Mouse (Mus musculus): ENCODE measurements around the gene Igfbpl1. TPM values are rescaled to one million over a fixed set of nuclear protein-coding genes. Genes with fewer than 3 reads are reported as not detected.

Igfbpl1 gene
- polyA plus RNA-seq, 1 experiment from 2014 or later: 0.06 TPM

DNA sequence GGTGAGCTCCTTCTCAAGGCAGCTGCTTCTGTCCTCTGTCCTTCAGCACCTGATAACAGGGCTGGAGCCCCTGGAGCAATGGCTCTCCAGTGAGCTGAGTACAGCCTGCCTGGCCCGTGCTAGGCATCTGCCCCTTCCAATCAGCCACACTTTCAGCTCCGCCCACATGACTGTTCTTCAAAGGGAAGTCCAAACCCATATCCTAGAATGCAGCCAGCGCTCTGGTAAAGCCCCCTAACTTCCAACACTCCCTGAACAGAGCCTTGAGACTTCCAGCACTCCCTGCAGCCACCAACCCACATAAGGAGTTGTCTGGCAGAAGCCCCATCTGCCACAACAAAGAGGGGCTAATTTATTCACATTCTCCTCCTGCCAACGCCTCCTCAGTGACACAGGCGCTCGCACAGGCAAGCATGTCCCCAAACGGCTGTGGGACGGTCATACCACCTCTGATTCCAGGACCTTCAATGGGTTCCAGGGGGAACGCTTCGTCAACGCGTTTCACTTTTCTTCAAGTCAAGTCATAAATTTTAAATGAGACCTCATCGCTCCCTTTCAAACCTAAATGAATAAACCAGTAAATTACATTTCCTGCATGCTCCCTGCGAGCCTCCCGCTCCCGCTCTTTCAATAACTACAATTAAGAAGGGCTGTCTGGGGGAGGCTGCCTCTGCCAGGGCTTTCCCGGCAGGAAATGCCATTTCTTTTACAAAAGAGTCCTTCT, 7.4 kb downstream of the Igfbpl1 start:
- Histone ChIP-seq H3K9me3 (replicated peaks) (no peaks in the 10 kb centered on the region), H3K4me3 (replicated peaks) (peak overlapping the region; percentile 33), H3K4me2 (peak overlapping the region; percentile 68), H3K4me1 (peaks cover 29% of the 10 kb centered on the region), H3K27ac (peak overlapping the region; percentile 2; the same call in 1 of the 2 replicates), H3K9ac (peak overlapping the region; percentile 39; the same call in 1 of the 2 replicates), H3K27me3 (peaks cover 35% of the 10 kb centered on the region), H3K36me3 (no peaks in the 10 kb centered on the region)
- ATAC-seq (replicated peaks; ENCODE audit: low FRiP score): peak; percentile 61; the same call in 1 of the 2 replicates
- WGBS: under 1% methylated on average over 17 of the region's 17 CpGs

DNA sequence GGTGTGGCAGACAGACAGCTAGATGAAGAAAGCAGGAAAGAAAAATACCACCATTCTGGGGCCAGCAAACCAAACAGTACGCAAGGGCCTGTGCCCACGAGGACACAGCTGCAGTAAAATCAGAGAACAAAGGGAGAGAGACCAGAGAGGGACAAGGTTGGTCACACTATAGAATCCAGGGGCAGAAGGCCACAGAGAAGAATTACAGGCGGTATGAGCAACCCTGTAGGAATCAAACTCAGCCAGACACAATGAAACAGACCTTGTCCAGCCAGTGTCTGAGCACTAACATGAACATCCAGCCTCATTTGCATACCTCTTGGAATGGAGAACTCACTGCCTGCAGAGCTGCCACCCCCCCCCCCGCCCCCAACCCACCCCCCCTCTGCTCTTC, 7.9 kb downstream of the Igfbpl1 start:
- H3K27ac ChIP-seq: no peak overlapping the region
- H3K4me2 ChIP-seq: peak overlapping the region; percentile 68
- WGBS: 22% methylated on average over 4 of the region's 4 CpGs
- ATAC-seq (replicated peaks; ENCODE audit: low FRiP score): peak; percentile 13; the same call in 1 of the 2 replicates
- peaks cover 29% of the 10 kb centered on the region for H3K27me3 ChIP-seq
- H3K4me1 ChIP-seq: peaks cover 29% of the 10 kb centered on the region
- no peak overlapping the region for H3K9ac ChIP-seq
- no peaks in the 10 kb centered on the region for H3K36me3 ChIP-seq
- H3K9me3 ChIP-seq (replicated peaks): no peaks in the 10 kb centered on the region
- peak overlapping the region; percentile 33; the same call in 1 of the 2 replicates for H3K4me3 ChIP-seq (replicated peaks)

DNA sequence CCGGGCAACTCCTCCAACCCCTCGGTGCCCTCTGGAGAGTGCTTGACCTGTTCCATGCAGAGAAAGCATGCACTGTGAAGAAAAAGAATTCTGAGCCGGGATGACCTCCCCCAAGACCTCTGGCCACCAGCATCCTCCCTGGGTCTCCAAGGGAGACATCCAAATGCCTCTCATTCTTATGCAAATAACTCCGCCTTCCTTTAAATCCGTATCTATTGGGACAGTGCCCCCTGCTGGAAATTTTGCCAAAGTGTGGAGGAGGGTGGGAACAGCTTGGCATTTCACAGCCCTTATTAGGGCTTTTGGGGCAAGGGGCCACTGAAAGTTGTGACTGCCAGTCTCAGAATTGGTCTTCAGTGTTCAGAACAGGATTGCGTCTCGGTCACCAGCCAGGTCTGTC, 11.2 kb downstream of the Igfbpl1 start:
- Histone ChIP-seq H3K4me3 (replicated peaks) (no peak overlapping the region), H3K9ac (no peak overlapping the region), H3K27me3 (peaks cover 8% of the 10 kb centered on the region; the same call in 1 of the 2 replicates), H3K4me1 (peaks cover 25% of the 10 kb centered on the region), H3K36me3 (no peaks in the 10 kb centered on the region), H3K9me3 (replicated peaks) (no peaks in the 10 kb centered on the region), H3K27ac (no peak overlapping the region), H3K4me2 (no peak overlapping the region)
- no peak for ATAC-seq (replicated peaks; ENCODE audit: low FRiP score)
- WGBS: 46% methylated on average over 7 of the region's 7 CpGs

DNA sequence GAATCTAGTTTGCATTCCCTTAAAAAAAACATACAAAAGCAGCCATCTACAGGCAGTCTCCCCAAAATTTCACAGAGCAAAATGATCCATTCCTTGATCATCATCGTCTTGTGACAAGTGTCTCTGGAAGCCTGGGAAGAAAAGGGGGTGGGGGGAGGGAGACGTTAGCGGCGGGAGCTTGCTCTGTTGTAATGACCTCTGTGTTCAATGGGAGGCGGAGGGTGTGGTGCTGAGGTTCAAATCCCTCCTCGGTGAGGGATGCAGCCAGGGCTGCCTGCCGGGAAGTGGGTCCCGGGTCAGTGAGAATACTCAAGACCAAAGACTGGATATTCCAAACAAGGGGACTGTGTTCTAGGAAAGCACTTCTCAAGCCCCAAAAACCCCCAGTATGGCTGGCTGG, 15.5 kb downstream of the Igfbpl1 start:
- no peaks in the 10 kb centered on the region for H3K36me3 ChIP-seq
- H3K4me1 ChIP-seq: peaks cover 4% of the 10 kb centered on the region; the same call in 1 of the 2 replicates
- 31% methylated on average over 8 of the region's 8 CpGs for WGBS

DNA sequence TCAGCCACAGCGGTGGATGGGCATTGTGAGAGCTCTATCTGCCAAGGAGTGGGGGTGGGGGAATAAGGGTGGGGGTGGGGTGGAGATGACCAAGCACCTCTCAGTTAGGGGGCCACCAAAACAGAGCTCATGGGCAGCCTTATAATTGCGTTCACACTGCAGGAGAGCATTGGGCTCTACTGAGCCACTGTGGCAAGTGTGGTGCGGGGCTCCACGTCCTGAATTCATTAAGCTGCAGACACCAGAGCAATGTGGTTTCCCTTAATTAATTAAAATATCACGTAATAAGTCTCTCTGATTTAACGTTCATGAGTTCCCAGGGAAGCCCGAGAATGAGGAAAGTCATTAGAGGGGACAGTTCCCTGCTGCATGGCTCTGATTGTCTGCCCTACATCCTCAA, 18.7 kb downstream of the Igfbpl1 start:
- Histone ChIP-seq H3K4me1 (no peaks in the 10 kb centered on the region), H3K9me3 (replicated peaks) (no peaks in the 10 kb centered on the region), H3K9ac (no peak overlapping the region), H3K36me3 (no peaks in the 10 kb centered on the region), H3K4me3 (replicated peaks) (no peak overlapping the region), H3K4me2 (no peak overlapping the region), H3K27ac (no peak overlapping the region), H3K27me3 (no peaks in the 10 kb centered on the region)
- ATAC-seq (replicated peaks; ENCODE audit: low FRiP score): no peak
- 54% methylated on average over 7 of the region's 7 CpGs for WGBS

More for the DNA sequence above, 15.5 kb downstream of the Igfbpl1 start:
- H3K27me3 ChIP-seq: no peaks in the 10 kb centered on the region
- no peaks in the 10 kb centered on the region for H3K9me3 ChIP-seq (replicated peaks)
- no peak overlapping the region for H3K4me3 ChIP-seq (replicated peaks)
- H3K9ac ChIP-seq: no peak overlapping the region
- no peak overlapping the region for H3K27ac ChIP-seq
- no peak for ATAC-seq (replicated peaks; ENCODE audit: low FRiP score)
- no peak overlapping the region for H3K4me2 ChIP-seq

DNA sequence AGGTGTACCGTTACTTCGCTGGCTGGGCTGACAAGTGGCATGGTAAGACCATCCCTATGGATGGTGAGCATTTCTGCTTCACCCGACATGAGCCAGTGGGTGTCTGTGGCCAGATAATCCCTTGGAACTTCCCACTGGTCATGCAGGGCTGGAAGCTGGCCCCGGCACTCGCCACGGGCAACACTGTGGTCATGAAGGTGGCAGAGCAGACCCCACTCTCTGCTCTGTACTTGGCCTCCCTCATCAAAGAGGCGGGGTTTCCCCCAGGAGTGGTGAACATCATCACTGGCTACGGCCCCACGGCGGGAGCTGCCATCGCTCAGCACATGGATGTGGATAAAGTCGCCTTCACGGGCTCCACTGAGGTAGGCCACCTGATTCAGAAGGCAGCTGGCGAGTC, 23.8 kb downstream of the Igfbpl1 start:
- ATAC-seq (replicated peaks; ENCODE audit: low FRiP score): no peak
- Histone ChIP-seq H3K9ac (no peak overlapping the region), H3K36me3 (no peaks in the 10 kb centered on the region), H3K4me1 (peaks cover 17% of the 10 kb centered on the region), H3K4me3 (replicated peaks) (no peak overlapping the region), H3K27me3 (no peaks in the 10 kb centered on the region), H3K9me3 (replicated peaks) (no peaks in the 10 kb centered on the region), H3K4me2 (no peak overlapping the region), H3K27ac (no peak overlapping the region)
- WGBS: 95% methylated on average over 14 of the region's 14 CpGs

DNA sequence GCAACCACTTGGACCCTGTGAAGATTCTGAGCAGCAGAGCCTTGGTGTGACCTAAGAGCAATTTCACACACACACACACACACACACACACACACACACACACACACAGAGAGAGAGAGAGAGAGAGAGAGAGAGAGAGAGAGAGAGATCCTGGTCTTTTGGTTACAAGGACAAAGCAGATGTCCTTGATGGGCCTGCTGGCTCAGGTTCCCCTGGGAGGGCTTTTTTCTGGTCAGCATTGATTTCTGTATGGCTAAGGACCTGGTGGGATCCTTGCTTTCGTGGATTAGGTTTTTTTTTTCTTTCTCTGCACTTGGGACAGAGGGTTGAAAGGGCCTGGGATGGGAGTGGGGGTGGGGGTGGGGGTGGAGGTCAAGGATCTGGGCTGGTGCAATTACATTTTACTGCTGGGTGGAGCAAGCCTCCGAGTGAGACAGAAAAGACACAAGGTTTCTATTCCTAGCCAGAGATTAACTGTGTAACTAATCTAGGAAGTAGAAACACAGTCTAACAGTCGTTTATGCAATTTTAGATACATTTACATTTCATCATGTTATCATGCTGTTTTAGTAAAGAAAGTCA, 26.7 kb downstream of the Igfbpl1 start:
- no peak overlapping the region for H3K4me3 ChIP-seq (replicated peaks)
- 11% methylated on average over 3 of the region's 3 CpGs for WGBS
- no peaks in the 10 kb centered on the region for H3K36me3 ChIP-seq
- H3K27me3 ChIP-seq: 0 out of 2 replicates have a peak, but pooled peaks cover 3% of the 10 kb centered on the region
- H3K4me1 ChIP-seq: peaks cover 25% of the 10 kb centered on the region
- no peaks in the 10 kb centered on the region for H3K9me3 ChIP-seq (replicated peaks)
- H3K4me2 ChIP-seq: 0 out of 2 replicates have a peak overlapping the region, but pooled peaks have one; percentile 86
- H3K9ac ChIP-seq: no peak overlapping the region
- H3K27ac ChIP-seq: no peak overlapping the region
- ATAC-seq (replicated peaks; ENCODE audit: low FRiP score): no peak

DNA sequence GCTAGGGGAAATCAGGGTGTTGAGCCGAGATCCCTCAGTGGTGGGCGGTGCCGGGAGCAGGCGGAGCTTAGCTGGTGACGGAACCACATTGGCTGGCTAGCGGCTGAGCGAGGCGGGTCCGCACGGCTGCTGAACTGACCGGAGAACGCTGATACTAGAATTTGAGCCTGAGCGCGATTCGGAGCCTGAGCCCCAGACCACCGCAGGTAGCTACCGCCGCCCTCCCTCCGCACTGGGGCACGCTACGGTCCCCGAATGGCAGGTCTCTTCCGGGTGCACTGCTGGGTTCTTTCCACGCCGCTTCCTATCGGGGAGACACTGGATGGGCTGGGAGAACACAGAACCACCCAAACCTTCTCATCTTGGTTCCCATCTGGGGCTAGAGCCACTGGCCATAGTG, 27.8 kb downstream of the Igfbpl1 start, which contains the start of gene Aldh1b1:
Gene Aldh1b1 (plus strand): TSS at position 59 of the 400 bp plus-strand sequence.
- peak within 1 kb of the TSS; percentile 49 for H3K4me3 ChIP-seq (replicated peaks)
- under 1% methylated on average over 26 of the region's 26 CpGs for WGBS
- H3K4me2 ChIP-seq: peak within 1 kb of the TSS; percentile 86
- peaks cover 3% of the 10 kb centered on the region; the same call in 1 of the 2 replicates for H3K27me3 ChIP-seq
- H3K36me3 ChIP-seq: no peaks in the 10 kb centered on the region
- peaks cover 33% of the 10 kb centered on the region for H3K4me1 ChIP-seq
- H3K9me3 ChIP-seq (replicated peaks): no peaks in the 10 kb centered on the region
- ATAC-seq (replicated peaks; ENCODE audit: low FRiP score): peak; percentile 72
- H3K27ac ChIP-seq: no peak within 1 kb of the TSS
- H3K9ac ChIP-seq: peak within 1 kb of the TSS; percentile 50

DNA sequence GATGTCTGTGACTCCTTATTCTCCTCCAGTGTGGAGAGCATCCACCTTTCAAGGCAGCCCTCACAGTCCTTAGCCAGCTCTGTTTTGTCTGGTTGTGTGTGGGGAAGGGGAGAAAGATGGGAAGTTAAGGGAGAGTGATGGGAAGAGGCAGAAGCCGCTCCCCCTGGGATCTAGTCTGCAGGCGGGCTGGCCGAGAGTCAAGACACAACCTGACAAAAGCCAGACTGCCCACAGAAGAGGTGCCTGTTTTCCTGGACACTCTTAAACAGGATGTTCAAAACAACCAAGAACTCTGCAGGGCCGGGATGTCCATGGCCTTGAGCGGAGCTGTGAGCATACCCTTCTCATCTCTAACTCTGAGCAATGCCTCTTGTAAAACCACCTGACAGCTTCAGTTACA, 30.0 kb downstream of the Igfbpl1 start:
- no peak overlapping the region for H3K4me2 ChIP-seq
- ATAC-seq (replicated peaks; ENCODE audit: low FRiP score): no peak
- 73% methylated on average over 5 of the region's 5 CpGs for WGBS
- H3K27me3 ChIP-seq: peaks cover 3% of the 10 kb centered on the region; the same call in 1 of the 2 replicates
- H3K4me3 ChIP-seq (replicated peaks): no peak overlapping the region
- H3K4me1 ChIP-seq: peaks cover 33% of the 10 kb centered on the region
- H3K36me3 ChIP-seq: no peaks in the 10 kb centered on the region
- H3K27ac ChIP-seq: no peak overlapping the region
- no peak overlapping the region for H3K9ac ChIP-seq
- no peaks in the 10 kb centered on the region for H3K9me3 ChIP-seq (replicated peaks)

DNA sequence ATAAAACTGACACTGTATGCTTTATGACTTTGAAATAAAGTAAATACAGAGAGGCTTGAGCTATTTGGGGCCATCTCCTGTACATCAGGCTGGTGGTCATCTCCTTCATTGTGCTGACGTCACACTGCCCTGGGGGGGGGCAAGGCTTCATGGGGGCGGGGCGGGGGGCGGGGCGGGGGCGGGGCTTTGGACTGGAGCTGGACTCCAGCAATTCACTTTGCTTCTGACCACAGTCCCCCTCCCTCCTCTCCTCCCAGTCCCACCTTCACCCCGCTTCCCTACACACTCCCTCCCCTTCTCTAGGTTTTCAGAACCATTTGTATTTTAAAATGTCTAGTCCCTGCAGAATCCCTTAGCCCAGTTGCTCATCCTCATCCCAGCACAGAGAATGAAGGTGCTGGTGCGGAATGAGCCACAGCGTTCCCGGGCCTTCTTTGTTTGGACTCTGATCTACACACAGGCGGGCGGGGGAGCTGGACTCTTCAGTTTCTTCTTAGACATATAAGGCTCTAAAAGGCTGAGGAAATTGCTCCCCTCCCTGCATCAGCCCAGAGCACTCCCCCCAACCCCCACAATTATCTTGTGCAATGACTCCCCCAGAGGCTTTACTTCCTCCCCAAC, 31.4 kb downstream of the Igfbpl1 start:
- Histone ChIP-seq H3K9me3 (replicated peaks) (no peaks in the 10 kb centered on the region), H3K4me3 (replicated peaks) (peak overlapping the region; percentile 38), H3K27ac (peak overlapping the region; percentile 83), H3K36me3 (no peaks in the 10 kb centered on the region), H3K9ac (0 out of 2 replicates have a peak overlapping the region, but pooled peaks have one; percentile 15), H3K27me3 (peaks cover 3% of the 10 kb centered on the region; the same call in 1 of the 2 replicates), H3K4me2 (peak overlapping the region; percentile 61), H3K4me1 (peaks cover 33% of the 10 kb centered on the region)
- WGBS: 1% methylated on average over 12 of the region's 12 CpGs
- ATAC-seq (replicated peaks; ENCODE audit: low FRiP score): peak; percentile 81

DNA sequence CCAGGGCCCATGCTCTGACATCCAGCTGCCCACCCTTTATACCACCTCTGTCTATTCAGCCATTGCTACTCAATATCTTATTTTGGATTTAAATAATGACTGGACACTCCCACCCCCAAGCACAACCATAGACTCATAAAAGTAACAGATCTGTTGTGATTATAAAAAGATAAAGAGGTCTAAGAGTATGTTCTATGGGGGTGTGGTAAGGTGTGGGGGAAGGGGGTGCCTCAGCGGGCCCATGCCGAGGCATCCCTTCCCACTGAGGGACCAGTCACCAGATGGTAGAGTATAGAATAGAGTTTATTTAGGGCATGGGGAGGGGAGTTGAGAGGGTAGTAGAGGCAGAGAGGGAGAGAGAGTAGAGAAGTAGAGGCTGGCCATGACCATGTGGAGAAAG, 36.7 kb downstream of the Igfbpl1 start:
- Histone ChIP-seq H3K27ac (no peak overlapping the region), H3K4me2 (no peak overlapping the region), H3K9me3 (replicated peaks) (no peaks in the 10 kb centered on the region), H3K27me3 (no peaks in the 10 kb centered on the region; the same call in 1 of the 2 replicates), H3K4me1 (peaks cover 28% of the 10 kb centered on the region), H3K36me3 (no peaks in the 10 kb centered on the region), H3K4me3 (replicated peaks) (no peak overlapping the region), H3K9ac (no peak overlapping the region)
- ATAC-seq (replicated peaks; ENCODE audit: low FRiP score): no peak
- 74% methylated on average over 2 of the region's 2 CpGs for WGBS

Measured in kidney, embryonic 15.5 days (tissue).